11 mouse cellular contexts compared by ENCODE assay signal in genomic region chr4:129580347-129580746, GRCm38 (mm10). TPM values are rescaled to one million over a fixed set of nuclear protein-coding genes. Genes with fewer than 3 reads are reported as not detected.
DNase-seq lines count a peak whose midpoint lies in the region; ATAC-seq and TF ChIP-seq lines count a peak whose summit lies in the region.
"Had no signal": no experiment of that assay in that cellular context is flagged by ENCODE, and none has a peak within 500 bp of the region (broad histone marks: within the 10 kb centered on the region; RNA-seq: fewer than 3 reads in every experiment).

No protein-coding gene starts in this region.

- peak; percentile 94 for TF ChIP-seq EP300 in CH12.LX (IDR thresholded peaks at IDR 0.05; ENCODE audit: low read length)

- no peak for ATAC-seq in kidney, postnatal 0 days (replicated peaks; ENCODE audit: low FRiP score, low read depth)
- peak; percentile 68 for ATAC-seq in activated CD4-positive, CD25-positive, alpha-beta regulatory T cell, adult 4 months
- 0 out of 2 replicates have a peak, but pooled peaks have one; percentile 14 for ATAC-seq in neutrophil, adult 5-6 weeks (ENCODE audit: extremely low read depth, insufficient number of reproducible peaks, low FRiP score, poor library complexity, severe bottlenecking)

- H3K36me3 ChIP-seq in kidney, postnatal 0 days (ENCODE audit: insufficient read depth, low read length): no peaks in the 10 kb centered on the region
- no peaks in the 10 kb centered on the region for H3K36me3 ChIP-seq in CH12.LX (replicated peaks in 1 of 2; ENCODE audit: control insufficient read depth in 1 of 2, insufficient read depth in 1 of 2, low read length in 1 of 2)
- H3K36me3 ChIP-seq: forebrain, embryonic 10.5 days had no signal

- dilution Hi-C loops in CH12.LX (cut with MboI; ENCODE audit: extremely low pct_ligation_motif_present, extremely low pct_unique_long_range_greater_than_20kb, low sequenced_read_pairs): no loop called here

- TF ChIP-seq RAD21 in CH12.LX (IDR thresholded peaks at IDR 0.05; ENCODE audit: low read depth, low read length): no peak; the same call in 1 of the 2 replicates

- DNase-seq in kidney, postnatal 0 days (ENCODE audit: low spot score): no peak
- no peak for DNase-seq in kidney, adult 8-10 months
- DNase-seq in CH12.LX (ENCODE audit: extremely low read depth): peak; percentile 98
- no peak for DNase-seq in Muller cell, postnatal 12 days (ENCODE audit: inconsistent ontology term)
- DNase-seq in adrenal gland, postnatal 36 days: no peak
- DNase-seq in left cerebral cortex, adult 9 months (ENCODE audit: low spot score in 2 of 2): no peak
- DNase-seq: heart, postnatal 4 days; right cerebral cortex, postnatal 25 days had no signal

- no peaks in the 10 kb centered on the region for H3K9me3 ChIP-seq in kidney, postnatal 0 days (replicated peaks; ENCODE audit: low read length)
- no peaks in the 10 kb centered on the region for H3K9me3 ChIP-seq in CH12.LX (replicated peaks; ENCODE audit: low read length)
- H3K9me3 ChIP-seq: forebrain, embryonic 10.5 days had no signal

- no peak overlapping the region for H3K4me3 ChIP-seq in kidney, postnatal 0 days (replicated peaks; ENCODE audit: low read depth, low read length)
- H3K4me3 ChIP-seq in CH12.LX (replicated peaks in 1 of 3; ENCODE audit: low read depth in 2 of 3, low read length in 2 of 3, poor library complexity in 1 of 3): peak overlapping the region in 1 of 3 experiments; percentile 38
- H3K4me3 ChIP-seq: forebrain, embryonic 10.5 days had no signal

- 61% methylated on average over 7 of the region's 7 CpGs for WGBS in kidney, postnatal 0 days

- in situ Hi-C loops in CH12.LX (cut with MboI; ENCODE audit: low pct_ligation_motif_present, low pct_unique_long_range_greater_than_20kb, low sequenced_read_pairs): no loop called here

- H3K9ac ChIP-seq in kidney, postnatal 0 days (ENCODE audit: low read depth, low read length): no peak overlapping the region
- H3K9ac ChIP-seq in CH12.LX (ENCODE audit: insufficient read depth, low read depth): no peak overlapping the region

- no peaks in the 10 kb centered on the region for H3K4me1 ChIP-seq in kidney, postnatal 0 days (replicated peaks; ENCODE audit: insufficient read depth, low read length)
- peaks cover 18 to 59% of the 10 kb centered on the region in 2 experiments for H3K4me1 ChIP-seq in CH12.LX (ENCODE audit: control insufficient read depth in 1 of 2, insufficient read depth in 2 of 2)

- no peak for TF ChIP-seq CTCF in kidney, postnatal 0 days (IDR thresholded peaks at IDR 0.05; ENCODE audit: low read depth)
- TF ChIP-seq CTCF in CH12.LX (conservative IDR thresholded peaks at IDR 0.05 in 1 of 2, IDR thresholded peaks at IDR 0.05 in 1 of 2; ENCODE audit: low read depth in 2 of 2, low read length in 2 of 2): no peak; a peak in 1 of 4 replicates

- no peaks in the 10 kb centered on the region for H3K79me2 ChIP-seq in CH12.LX (replicated peaks; ENCODE audit: control insufficient read depth, extremely low read depth, insufficient read depth, poor library complexity, severe bottlenecking)

- peak; percentile 45; the same call in 1 of the 2 replicates for TF ChIP-seq POLR2A in CH12.LX (IDR thresholded peaks at IDR 0.05; ENCODE audit: low read depth, low read length)

- H3K27ac ChIP-seq in kidney, postnatal 0 days: peak overlapping the region; percentile 68; the same call in 1 of the 2 replicates
- H3K27ac ChIP-seq in CH12.LX (ENCODE audit: insufficient read depth, low read depth): peak overlapping the region; percentile 90
- H3K27ac ChIP-seq: forebrain, embryonic 10.5 days had no signal

- no peak overlapping the region for H3K4me2 ChIP-seq in kidney, postnatal 0 days (ENCODE audit: low read length)
- peak overlapping the region; percentile 24; the same call in 1 of the 2 replicates for H3K4me2 ChIP-seq in CH12.LX (ENCODE audit: insufficient read depth, low read depth, poor library complexity, severe bottlenecking)

- no peaks in the 10 kb centered on the region for H3K27me3 ChIP-seq in kidney, postnatal 0 days (ENCODE audit: insufficient read depth, low read length)
- no peaks in the 10 kb centered on the region for H3K27me3 ChIP-seq in CH12.LX (replicated peaks)

TF ChIP-seq in CH12.LX, 34 proteins besides CTCF, POLR2A, EP300 and RAD21 (continues in another document):
- peak; percentile 94 for TF ChIP-seq JUND (conservative IDR thresholded peaks at IDR 0.05; ENCODE audit: low read depth, low read length)
- peak; percentile 90 for TF ChIP-seq MAX (IDR thresholded peaks at IDR 0.05; ENCODE audit: low read length)
- peak; percentile 99 for TF ChIP-seq BHLHE40 (IDR thresholded peaks at IDR 0.05; ENCODE audit: low read depth, low read length)
- peak; percentile 77 for TF ChIP-seq ELF1 (IDR thresholded peaks at IDR 0.05; ENCODE audit: low read depth, low read length)
- TF ChIP-seq MXI1 (IDR thresholded peaks at IDR 0.05; ENCODE audit: low read depth, low read length): peak; percentile 65; the same call in 1 of the 2 replicates
- peak; percentile 89 for TF ChIP-seq JUN (IDR thresholded peaks at IDR 0.05; ENCODE audit: insufficient read depth, low read depth, low read length)
- no peak for TF ChIP-seq UBTF (IDR thresholded peaks at IDR 0.05; ENCODE audit: low read depth, low read length)
- no peak for TF ChIP-seq USF1 (IDR thresholded peaks at IDR 0.05; ENCODE audit: low read depth, low read length)
- TF ChIP-seq MAFK (IDR thresholded peaks at IDR 0.05; ENCODE audit: insufficient replicate concordance, low read length): peak; percentile 79; the same call in 1 of the 2 replicates
- peak; percentile 88 for TF ChIP-seq NRF1 (IDR thresholded peaks at IDR 0.05; ENCODE audit: low read depth, low read length)
- no peak for TF ChIP-seq CHD1 (IDR thresholded peaks at IDR 0.05; ENCODE audit: low read depth, low read length)
- TF ChIP-seq ZNF384 (IDR thresholded peaks at IDR 0.05; ENCODE audit: low read depth, low read length): peak; percentile 53
- TF ChIP-seq PAX5 (IDR thresholded peaks at IDR 0.05; ENCODE audit: low read length): no peak
- peak; percentile 97 for TF ChIP-seq RCOR1 (conservative IDR thresholded peaks at IDR 0.05; ENCODE audit: low read depth, low read length)
- peak; percentile 32 for TF ChIP-seq NELFE (IDR thresholded peaks at IDR 0.05; ENCODE audit: low read depth, low read length)
- peak; percentile 97 for TF ChIP-seq MYC (IDR thresholded peaks at IDR 0.05; ENCODE audit: low read depth, low read length)
- TF ChIP-seq ZMIZ1 (IDR thresholded peaks at IDR 0.05; ENCODE audit: low read depth, low read length): no peak
- no peak for TF ChIP-seq ZC3H11A (IDR thresholded peaks at IDR 0.05; ENCODE audit: low read depth, low read length)
- peak; percentile 77; the same call in 1 of the 2 replicates for TF ChIP-seq MAZ (IDR thresholded peaks at IDR 0.05; ENCODE audit: low read depth, low read length)
- TF ChIP-seq TCF12 (IDR thresholded peaks at IDR 0.05; ENCODE audit: low read depth, low read length): peak; percentile 99
- TF ChIP-seq TBP (conservative IDR thresholded peaks at IDR 0.05; ENCODE audit: low read depth, low read length): peak; percentile 98
- TF ChIP-seq SIN3A (IDR thresholded peaks at IDR 0.05; ENCODE audit: low read length): peak; percentile 93; the same call in 1 of the 2 replicates

RNA-seq across cellular contexts. Expression of gene Fam167b, which starts 2.0 kb away (rescaled TPM):
- 39.9 and 40.3 TPM in 2 replicates for polyA plus RNA-seq in kidney, postnatal 0 days (2015; fragmentation: Nextera tagmentation; extraction: Ambion mirVana)
- total RNA-seq in CH12.LX (2012; rRNA removed) (1.1 and 1.4 TPM in 2 replicates), CH12.LX (2014; rRNA removed) (0.49 TPM in 1 of 2 replicates, not detected in the other)
- 0.82 and 1.2 TPM in 2 replicates for polyA plus RNA-seq in CH12.LX (2012; ENCODE audit: insufficient read length, low read depth)
- polyA plus RNA-seq in activated CD4-positive, CD25-positive, alpha-beta regulatory T cell, adult 4 months (2017; shearing (Covaris generic)): 1 to 10 TPM; 1.3 to 1.6 TPM
- total RNA-seq in neutrophil, adult 5-6 weeks (2017): 0.98 TPM in 1 of 2 replicates, not detected in the other
- total RNA-seq in adrenal gland, postnatal 36 days (2021): 10 to 100 TPM; 41.9 to 46.2 TPM

RNA-seq across cellular contexts. Expression of gene Lck, which starts 6.9 kb away (rescaled TPM):
- polyA plus RNA-seq in kidney, postnatal 0 days (2015; fragmentation: Nextera tagmentation; extraction: Ambion mirVana): 8.8 and 9.1 TPM in 2 replicates
- 67.2 and 80.9 TPM in 2 replicates for total RNA-seq in CH12.LX (2012; rRNA removed)
- total RNA-seq in CH12.LX (2014; rRNA removed): 64.6 and 70.0 TPM in 2 replicates
- 138 and 177 TPM in 2 replicates for polyA plus RNA-seq in CH12.LX (2012; ENCODE audit: insufficient read length, low read depth)
- polyA plus RNA-seq in activated CD4-positive, CD25-positive, alpha-beta regulatory T cell, adult 4 months (2017; shearing (Covaris generic)): 1,000 to 10,000 TPM; 1,301 to 1,674 TPM
- total RNA-seq in neutrophil, adult 5-6 weeks (2017): 54.2 and 70.1 TPM in 2 replicates
- 1 to 10 TPM; 2.7 to 5.2 TPM for total RNA-seq in adrenal gland, postnatal 36 days (2021)

RNA-seq across cellular contexts. Expression of gene Eif3i, which starts 20.1 kb away (rescaled TPM):
- 284 and 298 TPM in 2 replicates for polyA plus RNA-seq in kidney, postnatal 0 days (2015; fragmentation: Nextera tagmentation; extraction: Ambion mirVana)
- total RNA-seq in CH12.LX (2012; rRNA removed): 667 and 673 TPM in 2 replicates
- 702 and 753 TPM in 2 replicates for total RNA-seq in CH12.LX (2014; rRNA removed)
- 418 and 446 TPM in 2 replicates for polyA plus RNA-seq in CH12.LX (2012; ENCODE audit: insufficient read length, low read depth)
- polyA plus RNA-seq in activated CD4-positive, CD25-positive, alpha-beta regulatory T cell, adult 4 months (2017; shearing (Covaris generic)): 100 to 1,000 TPM; 377 to 435 TPM
- 72.7 and 74.6 TPM in 2 replicates for total RNA-seq in neutrophil, adult 5-6 weeks (2017)
- 100 to 1,000 TPM; 187 to 192 TPM for total RNA-seq in adrenal gland, postnatal 36 days (2021)

RNA-seq across cellular contexts. Expression of gene Tmem234, which starts 20.1 kb away (rescaled TPM):
- 188 and 197 TPM in 2 replicates for polyA plus RNA-seq in kidney, postnatal 0 days (2015; fragmentation: Nextera tagmentation; extraction: Ambion mirVana)
- 111 and 121 TPM in 2 replicates for total RNA-seq in CH12.LX (2012; rRNA removed)
- 97.6 and 104 TPM in 2 replicates for total RNA-seq in CH12.LX (2014; rRNA removed)
- 112 and 113 TPM in 2 replicates for polyA plus RNA-seq in CH12.LX (2012; ENCODE audit: insufficient read length, low read depth)
- polyA plus RNA-seq in activated CD4-positive, CD25-positive, alpha-beta regulatory T cell, adult 4 months (2017; shearing (Covaris generic)): 100 to 1,000 TPM; 296 to 341 TPM
- total RNA-seq in neutrophil, adult 5-6 weeks (2017): 164 TPM in 2 replicates
- total RNA-seq in adrenal gland, postnatal 36 days (2021): 10 to 100 TPM; 93.0 to 96.7 TPM

RNA-seq across cellular contexts. Expression of gene Dcdc2b, which starts 33.7 kb away (rescaled TPM):
- 1.9 and 2.3 TPM in 2 replicates for polyA plus RNA-seq in kidney, postnatal 0 days (2015; fragmentation: Nextera tagmentation; extraction: Ambion mirVana)
- 0.59 and 1.6 TPM in 2 replicates for total RNA-seq in CH12.LX (2012; rRNA removed)
- not detected in 2 replicates for total RNA-seq in CH12.LX (2014; rRNA removed)
- 0.66 and 1.1 TPM in 2 replicates for polyA plus RNA-seq in CH12.LX (2012; ENCODE audit: insufficient read length, low read depth)
- 1 to 10 TPM; 2.9 to 3.3 TPM for polyA plus RNA-seq in activated CD4-positive, CD25-positive, alpha-beta regulatory T cell, adult 4 months (2017; shearing (Covaris generic))
- 0.49 and 3.8 TPM in 2 replicates for total RNA-seq in neutrophil, adult 5-6 weeks (2017)
- 1 to 10 TPM in 1 of 2 experiments, under 1 TPM in 1; 0.73 to 2.6 TPM for total RNA-seq in adrenal gland, postnatal 36 days (2021)

Comparison
In these comparisons a context has a peak if more than half of its experiments do, and no peak if none do; other contexts are left out.
1. RNA of gene Fam167b, which starts 2.0 kb away (total RNA-seq): 41.9 to 46.2 TPM in adrenal gland, postnatal 36 days; 0.49 to 1.4 TPM in CH12.LX and 0.98 TPM in neutrophil, adult 5-6 weeks; every median in the first group is over 10 times any median in the second.